Mouse (Mus musculus) frontal cortex, postnatal 10 days (tissue): Measurements from ENCODE around the gene Hepacam2.
"Not testable (repeated sequence)": the region's sequence is repeated elsewhere in the genome, so short reads cannot be mapped to it uniquely, and the experiment has no call there.

Source experiments
- DNase-seq, 2 experiments: peaks; one replicate each; pipeline ENCODE4 v3.0.0; 2022; ENCODE audit warnings: low spot score in 2 of 2, mixed read lengths in 1 of 2

Hepacam2 gene

GRCm38 (mm10) chr6:3463594-3463993, 34.5 kb downstream of the Hepacam2 start:
- DNase-seq = no peak

DNA sequence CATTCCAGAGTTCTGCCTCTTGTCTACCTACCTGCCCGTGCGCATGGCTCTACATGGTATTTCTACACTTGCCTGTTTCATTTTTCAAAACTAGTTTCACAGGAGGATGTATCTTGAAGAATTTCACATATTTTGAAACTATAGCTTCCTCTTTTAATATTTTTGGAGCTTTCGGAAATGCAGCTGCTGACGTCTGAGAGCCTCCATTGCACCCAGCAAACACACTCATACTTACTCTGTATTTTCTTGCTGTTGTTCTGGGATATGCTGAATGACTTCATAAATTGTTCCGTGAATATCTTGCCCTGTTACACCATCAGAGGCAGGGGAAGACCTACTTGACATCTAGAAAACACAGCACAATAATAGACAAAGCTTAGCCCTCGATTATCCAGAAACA, 35.1 kb downstream of the Hepacam2 start:
- no peak for DNase-seq

DNA sequence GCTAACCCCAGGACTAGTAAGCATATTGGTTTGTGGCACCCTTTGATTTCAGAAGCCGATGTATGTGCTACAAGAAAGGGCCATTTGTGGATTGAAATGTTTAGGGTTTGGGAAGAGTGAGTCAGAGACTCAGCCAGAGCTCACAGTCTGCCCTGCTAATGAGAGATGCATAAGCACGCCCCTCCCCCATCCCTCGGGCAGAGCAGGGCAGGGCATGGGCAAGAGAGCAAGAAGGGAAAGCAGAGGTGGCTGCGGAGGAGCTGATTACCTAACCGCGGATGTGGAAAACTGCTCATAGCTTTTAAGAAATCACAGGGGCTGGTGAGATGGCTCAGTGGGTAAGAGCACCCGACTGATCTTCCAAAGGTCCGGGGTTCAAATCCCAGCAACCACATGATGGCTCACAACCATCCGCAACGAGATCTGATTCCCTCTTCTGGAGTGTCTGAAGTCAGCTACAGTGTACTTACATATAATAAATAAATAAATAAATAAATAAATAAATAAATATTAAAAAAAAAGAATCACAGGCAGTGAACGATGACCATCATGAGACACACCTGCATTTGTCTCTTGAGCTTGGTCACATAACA, 42.1 kb downstream of the Hepacam2 start:
- no peak for DNase-seq

DNA sequence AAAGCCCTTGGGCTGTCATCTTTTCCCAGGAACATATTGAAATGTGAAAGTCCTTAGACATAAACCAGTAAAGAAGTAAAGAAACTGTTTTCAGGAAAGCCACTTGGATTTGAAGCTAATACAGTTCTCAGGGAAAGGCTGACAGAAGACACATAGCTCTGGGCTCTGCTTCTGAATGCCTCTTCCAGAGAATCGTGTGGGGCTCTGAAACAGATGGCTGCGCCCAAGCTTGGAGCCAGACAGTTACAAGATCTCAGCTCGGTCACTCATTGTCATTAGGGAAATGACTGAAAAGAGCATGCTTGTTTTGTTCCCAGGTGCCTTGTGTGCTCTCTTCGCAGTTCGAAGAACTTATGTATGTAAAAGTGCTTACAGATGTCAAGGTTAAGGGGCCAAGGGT, 43.7 kb downstream of the Hepacam2 start:
- DNase-seq = no peak

DNA sequence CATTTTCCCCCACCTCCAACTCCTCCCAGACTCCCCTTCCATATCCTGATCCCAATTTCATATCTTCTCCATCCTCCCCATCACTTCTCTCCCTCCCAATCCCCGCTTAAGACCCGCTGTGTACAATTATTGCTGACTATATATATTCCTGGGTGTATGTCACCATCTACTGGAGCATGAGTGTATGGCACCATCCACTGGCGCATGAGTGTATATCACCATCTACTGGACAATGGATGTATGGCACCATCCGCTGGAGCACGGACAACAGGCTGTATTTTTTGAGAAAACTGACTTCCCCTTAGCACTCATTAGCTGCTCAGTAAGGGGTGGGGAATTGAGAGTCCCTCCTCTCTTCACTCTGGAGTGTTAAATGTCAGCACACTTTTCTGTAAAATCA, 50.7 kb downstream of the Hepacam2 start:
- peak; percentile 27 to 51 for DNase-seq

DNA sequence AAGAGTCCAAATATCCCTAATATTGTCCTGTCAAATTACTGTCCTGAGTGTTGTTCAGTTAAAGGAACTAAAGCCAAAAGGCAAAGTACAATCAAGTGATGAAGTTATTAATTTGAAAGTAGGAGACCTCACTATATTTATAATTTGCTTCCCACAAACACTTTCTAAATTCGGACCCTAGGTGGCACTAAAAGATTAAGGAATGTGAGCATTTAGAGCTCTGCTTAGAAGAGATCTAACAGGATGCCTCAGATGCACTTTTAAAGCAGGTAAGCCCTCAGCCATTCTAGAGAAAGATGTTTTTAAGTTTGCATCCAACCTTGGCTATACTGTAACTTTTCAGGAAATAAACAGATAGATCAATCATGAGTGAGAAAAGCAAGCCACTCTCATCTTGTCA, 54.2 kb downstream of the Hepacam2 start:
- DNase-seq = no peak

GRCm38 (mm10) chr6:3436087-3436486, 62.0 kb downstream of the Hepacam2 start:
- no peak for DNase-seq

GRCm38 (mm10) chr6:3430976-3431375, 67.1 kb downstream of the Hepacam2 start:
- DNase-seq = not testable (repeated sequence)

GRCm38 (mm10) chr6:3427047-3427446, 71.1 kb downstream of the Hepacam2 start:
- no peak for DNase-seq

DNA sequence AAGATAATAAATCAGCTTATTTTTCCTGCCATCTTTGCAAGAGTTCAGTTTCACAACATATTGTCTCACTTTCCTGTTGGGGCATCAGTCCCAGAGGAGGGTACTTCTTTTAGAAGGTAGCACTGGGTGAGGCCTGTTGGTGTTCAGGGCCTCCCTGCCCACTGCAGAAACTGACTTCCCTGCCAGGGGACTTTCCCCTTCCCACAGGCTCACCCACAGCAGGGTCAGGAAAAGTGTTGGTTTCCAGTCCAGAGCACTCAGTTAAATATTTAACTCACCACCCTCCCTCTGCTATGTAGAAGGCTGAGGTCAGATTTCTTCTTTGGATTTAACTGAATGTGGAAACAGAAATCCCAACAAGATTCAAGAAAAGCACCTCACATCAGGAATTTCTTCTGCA, 72.8 kb downstream of the Hepacam2 start:
- DNase-seq = not testable (repeated sequence)

- not testable (repeated sequence) for DNase-seq
Measured at GRCm38 (mm10) chr6:3424613-3425277, 73.4 kb downstream of the Hepacam2 start.
